26 mouse cellular contexts compared by ENCODE assay signal in the genomic region with DNA sequence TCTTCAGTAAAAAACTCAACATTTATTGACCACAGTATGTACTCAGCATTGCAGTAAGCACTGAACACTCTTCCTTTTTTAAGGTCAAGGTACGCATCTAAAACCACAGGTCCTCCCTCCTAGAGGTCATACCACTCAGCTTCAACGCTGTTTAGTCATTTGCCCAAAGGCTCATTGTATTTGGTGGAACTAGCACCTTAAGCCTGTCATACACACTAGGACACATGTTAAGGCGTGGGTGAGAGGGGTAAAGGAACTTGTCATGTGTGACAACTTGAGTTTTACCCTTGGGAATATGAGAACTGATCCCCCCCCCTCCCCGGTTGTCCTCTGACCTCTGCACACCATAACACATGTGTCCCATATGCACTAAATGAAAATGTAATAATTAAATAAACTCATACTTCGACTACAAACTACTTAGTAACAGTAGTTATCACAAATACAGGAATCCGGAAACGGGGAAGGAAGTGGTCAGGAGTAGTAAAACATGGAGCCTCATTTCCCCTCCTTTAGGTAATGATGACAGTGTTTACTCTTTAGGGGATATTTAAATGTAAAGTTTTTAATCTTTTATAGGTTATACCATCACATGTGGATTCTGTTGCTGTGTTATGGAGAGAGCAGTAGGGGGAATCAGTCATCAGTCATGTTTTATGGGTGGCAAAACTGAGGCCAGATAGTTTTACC. TPM values are rescaled to one million over a fixed set of nuclear protein-coding genes. Genes with fewer than 3 reads are reported as not detected.
DNase-seq lines count a peak whose midpoint lies in the region; ATAC-seq lines count a peak whose summit lies in the region.
"Had no signal": no experiment of that assay in that cellular context is flagged by ENCODE, and none has a peak within 500 bp of the region (broad histone marks: within the 10 kb centered on the region; RNA-seq: fewer than 3 reads in every experiment).

No protein-coding gene starts in this region.

- no peak for DNase-seq in heart, adult 9 months (ENCODE audit: low spot score in 2 of 2)
- no peak for DNase-seq in adrenal gland, postnatal 25 days
- DNase-seq: adrenal gland, postnatal 10 days; B cell, adult 2 months; cerebellum, adult 11-12 months; cerebellum, adult 9-11 months; cerebellum, postnatal 36 days; gastrocnemius, adult 2 months; gastrocnemius, postnatal 25 days; heart, adult 11 months; heart, postnatal 14 days had no signal

- H3K4me3 ChIP-seq in heart, embryonic 13.5 days: no peak overlapping the region
- no peak overlapping the region for H3K4me3 ChIP-seq in kidney, embryonic 15.5 days (replicated peaks)
- H3K4me3 ChIP-seq in kidney, embryonic 14.5 days (ENCODE audit: low read length): no peak overlapping the region
- H3K4me3 ChIP-seq: embryonic facial prominence, embryonic 15.5 days; erythroblast, embryonic 14.5 days; forebrain, embryonic 10.5 days; gastrocnemius, adult 2 months; heart, embryonic 10.5 days; heart, embryonic 15.5 days; hindbrain, embryonic 13.5 days had no signal

- peaks cover 63% of the 10 kb centered on the region for H3K36me3 ChIP-seq in heart, embryonic 13.5 days
- peaks cover 54% of the 10 kb centered on the region for H3K36me3 ChIP-seq in kidney, embryonic 15.5 days
- H3K36me3 ChIP-seq in kidney, embryonic 14.5 days (ENCODE audit: control insufficient read depth, insufficient read depth, low read length): peaks cover 46% of the 10 kb centered on the region

- ATAC-seq in heart, embryonic 13.5 days (ENCODE audit: extremely low read depth, insufficient number of reproducible peaks, low FRiP score, low TSS enrichment): no peak
- ATAC-seq in activated CD4-positive, CD25-positive, alpha-beta regulatory T cell, adult 4 months: peak; percentile 63
- ATAC-seq in inflammation-experienced regulatory T-cells, adult 6 months: peak; percentile 76
- no peak for ATAC-seq in kidney, embryonic 15.5 days (replicated peaks; ENCODE audit: low FRiP score)
- ATAC-seq in kidney, embryonic 14.5 days (ENCODE audit: low FRiP score, low TSS enrichment): no peak
- ATAC-seq: forebrain, embryonic 14.5 days; hindbrain, postnatal 0 days; intestine, embryonic 16.5 days had no signal

- H3K27ac ChIP-seq in heart, embryonic 13.5 days (replicated peaks): 0 out of 2 replicates have a peak overlapping the region, but pooled peaks have one; percentile 3
- H3K27ac ChIP-seq in kidney, embryonic 15.5 days: no peak overlapping the region
- H3K27ac ChIP-seq in kidney, embryonic 14.5 days (ENCODE audit: low read depth, low read length): no peak overlapping the region
- H3K27ac ChIP-seq: embryonic facial prominence, embryonic 15.5 days; forebrain, embryonic 10.5 days; gastrocnemius, adult 2 months; heart, embryonic 10.5 days; heart, embryonic 15.5 days; hindbrain, embryonic 13.5 days; hindbrain, postnatal 0 days had no signal

- no peaks in the 10 kb centered on the region for H3K9me3 ChIP-seq in heart, embryonic 13.5 days
- no peaks in the 10 kb centered on the region for H3K9me3 ChIP-seq in kidney, embryonic 15.5 days (replicated peaks)
- no peaks in the 10 kb centered on the region for H3K9me3 ChIP-seq in kidney, embryonic 14.5 days (ENCODE audit: control insufficient read depth, low read length)
- H3K9me3 ChIP-seq: embryonic facial prominence, embryonic 15.5 days; forebrain, embryonic 10.5 days; G1E; heart, embryonic 10.5 days; heart, embryonic 15.5 days; hindbrain, embryonic 13.5 days had no signal

- no peak overlapping the region for H3K9ac ChIP-seq in heart, embryonic 13.5 days
- no peak overlapping the region for H3K9ac ChIP-seq in kidney, embryonic 15.5 days
- no peak overlapping the region for H3K9ac ChIP-seq in kidney, embryonic 14.5 days (ENCODE audit: low read depth, low read length)
- H3K9ac ChIP-seq: embryonic facial prominence, embryonic 15.5 days; heart, embryonic 15.5 days; hindbrain, embryonic 13.5 days had no signal

- no peak overlapping the region for H3K4me2 ChIP-seq in heart, embryonic 13.5 days
- H3K4me2 ChIP-seq in kidney, embryonic 15.5 days: no peak overlapping the region
- H3K4me2 ChIP-seq in kidney, embryonic 14.5 days (replicated peaks; ENCODE audit: low read depth, low read length): no peak overlapping the region
- H3K4me2 ChIP-seq: embryonic facial prominence, embryonic 15.5 days; heart, embryonic 15.5 days; hindbrain, embryonic 13.5 days had no signal

- WGBS in heart, embryonic 13.5 days: 89% methylated on average over 7 of the region's 7 CpGs
- WGBS in kidney, embryonic 15.5 days: 88% methylated on average over 7 of the region's 7 CpGs
- WGBS in kidney, embryonic 14.5 days: 90% methylated on average over 7 of the region's 7 CpGs

- peaks cover 4% of the 10 kb centered on the region for H3K4me1 ChIP-seq in heart, embryonic 13.5 days
- H3K4me1 ChIP-seq in kidney, embryonic 15.5 days: peaks cover 3% of the 10 kb centered on the region; the same call in 1 of the 2 replicates
- no peaks in the 10 kb centered on the region for H3K4me1 ChIP-seq in kidney, embryonic 14.5 days (ENCODE audit: control insufficient read depth, insufficient read depth, low read length)
- H3K4me1 ChIP-seq: embryonic facial prominence, embryonic 15.5 days; forebrain, embryonic 10.5 days had no signal

- H3K27me3 ChIP-seq in heart, embryonic 13.5 days (replicated peaks): no peaks in the 10 kb centered on the region
- H3K27me3 ChIP-seq in kidney, embryonic 15.5 days: no peaks in the 10 kb centered on the region
- no peaks in the 10 kb centered on the region for H3K27me3 ChIP-seq in kidney, embryonic 14.5 days (ENCODE audit: control insufficient read depth, insufficient read depth, low read length)
- H3K27me3 ChIP-seq: embryonic facial prominence, embryonic 15.5 days; heart, embryonic 15.5 days; hindbrain, embryonic 13.5 days had no signal

RNA-seq across cellular contexts. Expression of gene Ptp4a2, which starts 29.0 kb away (rescaled TPM):
- 326 and 374 TPM in 2 replicates for polyA plus RNA-seq in heart, embryonic 13.5 days (2015; fragmentation: Nextera tagmentation; extraction: Ambion mirVana)
- polyA plus RNA-seq in activated CD4-positive, CD25-positive, alpha-beta regulatory T cell, adult 4 months (2017; shearing (Covaris generic)): 1,000 to 10,000 TPM; 1,863 to 2,031 TPM
- 1,000 to 10,000 TPM; 1,860 to 2,586 (median 2,027) TPM for polyA plus RNA-seq in inflammation-experienced regulatory T-cells, adult 6 months (2017; shearing (Covaris generic))
- total RNA-seq in adrenal gland, postnatal 25 days (2021): 401 TPM in 2 replicates
- polyA plus RNA-seq in kidney, embryonic 15.5 days (2015; fragmentation: Nextera tagmentation; extraction: Ambion mirVana): 311 and 374 TPM in 2 replicates
- polyA plus RNA-seq in kidney, embryonic 14.5 days (2014; fragmentation: Nextera tagmentation; extraction: Ambion mirVana): 253 and 276 TPM in 2 replicates

Comparison
In these comparisons a context has a peak if more than half of its experiments do, and no peak if none do; other contexts are left out.
1. ATAC-seq: peak in activated CD4-positive, CD25-positive, alpha-beta regulatory T cell, adult 4 months (single experiment) and inflammation-experienced regulatory T-cells, adult 6 months (single experiment); none in heart, embryonic 13.5 days (single experiment), kidney, embryonic 15.5 days (single experiment) and kidney, embryonic 14.5 days (single experiment).